Mouse (Mus musculus) telencephalon, adult 2 months (tissue): ENCODE measurements at regions not wholly inside any gene's neighbourhood (a gene's known extent, or its start where the extent isn't known, plus 50 kb on each side); places are given as distances from the start of the nearest gene placed in this dataset.

ENCODE experiments used
- DNase-seq: peaks from one replicate; pipeline ENCODE4 v3.0.0-alpha.2; 2011; ENCODE audit warnings: low read depth, low spot score

DNA sequence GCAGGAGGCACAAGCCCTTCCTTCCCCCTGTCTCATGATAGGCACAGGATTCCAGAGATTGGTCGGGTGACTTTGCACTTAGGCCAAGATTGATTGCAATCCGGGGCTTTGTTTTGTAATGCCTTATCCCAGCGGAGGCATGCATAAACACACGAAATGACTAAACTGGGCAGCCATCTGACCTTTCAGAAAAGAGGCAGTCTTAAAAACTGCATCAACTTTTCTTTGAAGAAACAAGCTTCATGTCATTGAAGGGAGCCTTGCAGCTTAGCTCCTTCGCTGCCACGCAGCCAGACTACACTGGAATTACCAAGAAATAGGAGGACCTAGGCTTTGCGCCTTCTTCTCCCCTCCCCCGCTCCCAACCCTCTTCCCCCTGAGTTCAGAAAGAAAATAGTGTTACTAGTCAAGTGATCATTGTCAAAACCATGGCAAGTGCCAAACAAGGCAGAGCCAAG, 67.7 kb upstream of the BC052040 start:
- no peak for DNase-seq

DNA sequence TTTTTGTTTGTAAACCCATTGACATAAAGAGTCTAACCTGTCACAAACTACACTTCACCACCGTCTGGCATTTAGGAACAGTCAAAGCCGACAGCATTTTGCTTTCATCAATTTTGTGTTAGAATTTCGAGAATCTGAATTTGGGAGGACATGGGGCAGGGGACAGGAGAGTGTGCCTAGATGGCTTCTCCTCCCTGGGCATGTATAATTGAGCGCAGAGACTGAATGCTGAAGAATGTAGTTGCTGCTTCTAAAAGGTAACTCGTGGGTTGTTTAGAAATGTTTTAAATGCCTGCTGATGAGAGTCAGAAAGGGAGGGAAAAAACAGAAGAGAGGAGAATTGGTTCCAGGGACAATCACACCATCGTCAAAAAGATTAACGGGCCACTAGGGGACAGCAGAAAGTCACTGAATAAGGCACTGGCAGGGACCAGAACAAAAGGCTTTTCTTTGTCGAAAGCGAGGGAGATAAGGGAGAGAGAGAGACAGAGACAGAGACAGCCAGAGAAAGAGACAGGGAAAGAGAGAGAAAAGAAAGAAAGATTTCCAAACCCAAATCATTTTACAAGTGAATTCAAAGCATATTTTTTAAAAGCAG, 66.6 kb upstream of the BC052040 start:
- peak; percentile 50 for DNase-seq

DNA sequence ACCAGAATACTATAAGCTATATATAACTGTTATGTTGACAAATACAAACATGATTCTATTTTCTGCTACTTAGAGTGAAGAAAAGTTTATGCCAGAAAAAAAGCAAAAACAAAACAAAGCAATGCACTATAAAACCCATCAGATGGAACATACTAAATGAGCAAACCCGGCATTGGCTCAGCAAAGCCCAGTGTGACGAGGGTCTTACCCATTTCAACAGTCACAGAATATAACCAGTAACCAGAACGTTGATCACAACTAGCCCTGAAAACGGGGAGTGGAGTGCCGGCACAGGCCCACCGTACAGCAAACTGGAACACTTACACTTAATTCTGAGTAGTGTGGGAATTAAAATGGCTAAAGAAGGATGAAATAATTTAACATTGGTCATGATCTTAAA, 66.0 kb upstream of the BC052040 start:
- DNase-seq, result no peak

DNA sequence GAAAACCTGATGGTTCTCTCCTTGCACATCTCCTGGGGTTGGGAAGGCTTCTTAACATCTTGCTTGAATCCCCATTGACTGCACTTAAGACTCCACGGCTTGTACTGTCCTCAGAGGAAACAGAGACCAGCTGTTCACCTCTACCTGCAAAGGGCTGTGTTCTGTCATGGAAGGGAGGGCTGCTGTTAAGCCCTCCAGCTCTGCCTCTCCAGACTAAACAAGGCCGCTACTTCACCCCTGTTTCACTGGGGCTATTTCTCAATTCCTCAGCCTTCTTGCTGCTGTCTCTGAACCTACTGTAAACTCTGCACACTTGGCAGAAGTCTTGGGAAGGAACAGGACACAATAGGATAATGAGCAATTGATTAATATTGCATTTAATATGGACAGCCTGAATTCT, 64.7 kb upstream of the BC052040 start:
- no peak for DNase-seq

DNA sequence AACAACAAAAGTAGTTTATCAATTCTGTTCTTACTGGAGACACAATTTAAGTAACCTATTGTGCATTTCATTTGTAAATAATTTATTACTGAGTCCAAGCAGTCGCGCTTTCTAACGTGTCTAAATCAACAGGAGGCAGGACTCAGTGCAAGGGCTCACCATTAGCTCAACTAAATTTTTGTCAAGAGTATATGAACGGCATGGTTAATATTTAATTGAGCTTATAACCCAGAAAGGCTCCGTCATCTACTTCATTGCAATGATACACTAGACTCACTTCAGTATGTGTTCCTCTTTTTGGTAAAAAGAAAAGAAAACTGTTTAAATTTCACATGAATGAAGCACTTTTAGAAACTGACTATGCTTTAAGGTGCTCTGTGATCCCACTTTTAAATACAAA, 61.5 kb upstream of the BC052040 start:
- no peak for DNase-seq

DNA sequence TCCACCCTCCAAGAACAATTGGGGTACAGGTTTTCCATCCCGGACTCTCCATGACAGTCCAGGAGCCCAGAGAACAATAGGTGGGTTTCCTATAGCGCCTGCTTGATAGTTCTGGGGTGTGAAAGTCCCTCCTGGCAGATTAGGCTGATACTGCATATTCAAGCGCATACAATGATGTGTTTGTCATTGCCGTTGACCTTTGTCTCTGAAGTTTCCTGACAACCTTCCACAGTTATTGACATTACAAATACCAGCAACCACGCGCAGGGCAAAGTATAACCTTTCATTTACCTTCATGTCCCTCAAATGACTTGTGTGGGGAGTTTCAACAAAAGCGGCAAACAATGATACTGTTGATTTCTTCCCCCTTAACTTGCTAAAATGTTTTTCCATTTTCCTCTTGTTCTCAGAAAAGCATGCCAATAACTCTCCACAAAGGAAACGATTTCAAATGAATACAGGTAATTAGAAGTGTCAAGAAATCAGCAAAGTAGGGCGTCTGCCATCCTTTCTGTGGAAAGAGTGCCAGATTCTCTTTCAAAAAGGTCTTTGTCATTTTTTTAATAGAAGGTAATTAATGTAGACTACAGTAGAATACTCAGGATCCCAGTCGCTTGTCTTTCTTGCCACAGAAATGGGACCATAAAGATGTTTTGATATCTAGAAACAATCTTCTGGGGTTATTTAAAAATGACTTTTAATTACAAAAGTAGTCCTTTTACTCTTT, 60.9 kb upstream of the BC052040 start:
- DNase-seq, result no peak

DNA sequence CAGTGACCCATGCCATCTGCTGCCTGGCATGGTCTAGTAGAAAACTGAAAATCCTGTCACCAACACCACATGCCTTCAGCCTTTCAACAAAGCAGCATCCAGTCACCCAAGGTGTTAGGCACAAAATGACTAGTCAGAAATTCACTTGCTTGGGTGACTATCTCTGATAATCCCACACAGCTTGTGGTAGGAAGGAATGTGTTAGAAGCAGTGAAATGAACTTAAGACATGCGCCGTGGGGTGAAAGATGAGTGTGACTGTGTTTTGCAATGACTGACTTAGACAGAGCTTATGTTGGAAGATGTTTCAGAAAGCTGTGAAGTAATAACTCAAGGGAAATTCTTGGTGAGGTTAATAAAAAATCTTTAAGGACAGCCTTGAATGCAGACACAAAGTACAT, 51.6 kb upstream of the BC052040 start:
- no peak for DNase-seq
